Mouse (Mus musculus) cerebellum, postnatal 25 days (tissue): ENCODE data around the gene Wbp11.
"Not testable (repeated sequence)": the region's sequence is repeated elsewhere in the genome, so short reads cannot be mapped to it uniquely, and the experiment has no call there.

ENCODE experiments used
- DNase-seq, 2 experiments: peaks; one replicate each; pipeline ENCODE4 v3.0.0; 2021; ENCODE audit warnings: mixed read lengths in 2 of 2

The Wbp11 gene

GRCm38 (mm10) chr6:136801274-136801673 lies 26.8 kb downstream of the Wbp11 start:
- DNase-seq = no peak

DNA sequence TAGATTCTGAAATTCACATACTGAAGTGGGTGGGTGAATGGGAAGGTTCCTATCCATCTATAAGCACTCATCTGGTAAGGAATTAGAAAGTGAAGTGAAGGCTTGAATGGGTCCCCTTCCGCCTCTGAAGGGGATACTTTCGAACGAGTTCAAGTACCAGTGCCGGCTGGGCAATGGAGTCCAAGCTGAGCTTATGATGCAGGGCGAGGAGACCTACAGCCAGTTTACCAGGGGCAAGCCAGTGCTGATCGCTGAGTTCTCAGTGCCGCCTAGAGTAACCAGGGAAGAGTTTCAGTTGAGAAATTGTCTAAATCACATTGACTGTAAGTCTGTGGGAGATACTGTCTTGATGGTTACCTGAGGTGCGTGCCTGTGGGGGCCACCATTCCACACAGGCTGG lies 27.3 kb downstream of the Wbp11 start:
- DNase-seq = no peak

DNA sequence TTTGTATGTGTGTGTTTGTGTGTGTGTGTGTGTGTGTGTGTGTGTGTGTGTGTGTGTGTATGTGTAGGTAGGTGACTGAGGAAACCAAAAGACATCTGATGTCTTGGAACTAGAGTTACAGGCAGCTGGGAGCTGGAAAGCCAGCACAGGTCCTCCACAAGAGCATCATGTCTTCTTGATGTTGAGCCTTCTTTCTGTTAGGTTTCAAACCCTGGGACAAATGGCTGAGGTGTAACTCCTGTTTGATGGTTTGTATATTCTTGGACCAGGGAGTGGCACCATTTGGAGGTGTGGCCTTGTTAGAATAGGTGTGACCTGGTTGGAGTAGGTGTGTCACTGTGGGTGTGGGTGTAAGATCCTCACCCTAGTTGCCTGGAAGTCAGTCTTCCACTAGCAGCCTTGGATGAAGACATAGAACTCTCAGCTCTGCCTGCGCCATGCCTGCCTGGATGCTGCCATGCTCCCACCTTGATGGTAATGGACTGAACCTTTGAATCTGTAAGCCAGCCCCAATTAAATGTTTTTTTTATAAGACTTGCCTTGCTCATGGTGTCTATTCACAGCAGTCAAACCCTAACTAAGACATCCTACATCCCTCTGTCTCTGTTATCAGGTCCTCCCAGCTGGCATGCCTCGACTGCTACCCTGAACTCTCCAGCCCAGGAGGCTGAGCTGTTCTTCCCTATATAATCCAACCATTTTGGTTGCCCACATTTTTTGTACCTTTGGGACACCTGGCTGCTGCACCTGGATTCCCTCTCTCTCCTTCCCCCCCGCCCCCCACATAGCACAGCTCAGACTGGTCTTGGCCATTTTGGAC lies 29.9 kb downstream of the Wbp11 start:
- not testable (repeated sequence) for DNase-seq

- DNase-seq = no peak
Measured at GRCm38 (mm10) chr6:136795850-136796249, 32.2 kb downstream of the Wbp11 start.

DNA sequence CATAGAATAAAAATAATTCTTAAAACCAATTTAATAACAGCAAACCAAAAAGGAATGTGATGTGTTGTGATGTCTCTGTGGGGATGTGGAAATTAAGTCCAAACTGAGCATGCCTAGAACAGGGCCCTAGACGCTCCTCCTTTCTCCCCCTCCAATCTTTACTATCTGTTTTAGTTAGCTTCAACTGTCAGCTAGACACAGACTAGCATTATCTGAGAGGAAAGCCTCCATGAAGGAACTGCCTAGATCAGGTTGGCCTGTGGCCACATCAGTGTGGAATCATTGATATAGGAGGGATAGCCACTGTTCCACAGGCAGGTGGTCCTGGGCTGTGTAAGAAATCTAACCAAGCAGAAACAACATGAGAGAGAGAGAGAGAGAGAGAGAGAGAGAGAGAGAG lies 32.9 kb downstream of the Wbp11 start:
- no peak for DNase-seq

DNA sequence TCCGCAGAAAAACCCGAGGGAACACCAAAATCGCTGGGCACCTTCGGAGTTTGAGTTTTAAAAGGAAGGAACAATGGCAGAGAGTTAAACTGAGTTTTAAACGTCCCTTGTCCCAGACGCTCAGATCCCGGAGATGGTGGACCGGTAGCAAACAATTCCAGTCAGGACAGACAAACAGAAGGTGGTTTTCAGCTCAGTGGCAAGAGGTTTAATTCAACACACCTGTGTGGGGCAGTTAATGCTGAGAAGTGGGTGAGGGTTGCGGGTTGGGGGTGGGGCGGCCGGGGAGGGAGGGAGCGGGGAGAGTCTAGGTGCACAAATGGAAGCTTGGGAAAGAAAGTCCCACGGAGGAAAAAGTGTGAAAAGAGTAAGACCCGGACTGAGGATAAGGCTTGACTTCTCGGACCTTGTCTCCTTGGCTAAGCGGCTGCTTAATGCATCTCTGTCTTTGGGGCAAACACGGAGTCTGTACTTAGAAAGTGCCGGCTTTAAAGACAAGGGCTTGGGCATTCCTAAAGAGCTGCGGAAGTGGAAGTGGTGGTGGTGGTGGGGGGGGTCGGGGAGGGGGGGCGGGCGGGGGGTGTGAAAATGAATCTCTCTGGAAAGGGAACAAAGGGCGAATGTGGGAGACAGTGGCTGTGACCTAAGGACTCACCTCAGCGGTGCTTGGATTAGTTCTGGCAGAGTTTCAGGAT lies 34.1 kb downstream of the Wbp11 start:
- DNase-seq = no peak

DNA sequence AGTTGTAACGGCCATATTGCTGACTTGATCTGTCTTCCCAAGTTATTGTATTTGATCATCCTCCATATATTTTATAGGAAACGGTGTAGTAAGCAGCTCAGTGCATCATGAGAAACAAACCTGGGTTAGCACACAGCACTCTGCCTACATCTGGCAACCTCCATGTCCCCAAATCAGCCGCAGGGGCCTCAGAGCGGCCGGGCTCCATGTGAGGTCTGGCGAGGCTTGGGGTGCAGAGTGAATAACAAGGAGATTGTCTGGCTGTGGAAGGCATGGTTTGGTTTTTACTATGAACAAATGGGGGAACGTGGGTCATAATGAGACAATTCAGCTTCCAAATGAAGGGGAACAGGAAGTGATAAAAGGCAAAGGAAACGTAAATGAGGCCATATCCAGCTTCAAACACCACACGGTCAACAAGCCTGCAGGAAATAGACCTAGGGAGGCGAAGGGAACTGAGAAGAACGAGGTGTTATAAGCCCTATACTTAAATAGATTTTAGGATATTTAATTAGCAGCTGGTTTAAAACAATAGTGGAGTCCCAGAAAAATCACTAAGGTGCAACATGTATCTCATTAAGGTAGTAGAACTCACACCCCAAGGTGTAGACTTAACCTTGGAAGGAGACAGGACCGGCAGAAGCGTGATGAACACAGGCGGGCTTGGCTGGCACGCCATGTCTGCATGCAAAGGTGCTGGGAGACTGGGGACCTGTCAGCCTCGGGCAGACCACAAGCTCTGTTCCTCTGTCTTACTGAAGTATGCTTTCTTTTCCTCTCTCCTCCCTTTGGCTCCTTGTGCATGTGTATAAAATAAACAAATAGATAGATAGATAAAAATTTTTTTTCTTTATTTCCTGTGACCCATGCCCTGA lies 34.9 kb downstream of the Wbp11 start:
- DNase-seq = no peak

DNA sequence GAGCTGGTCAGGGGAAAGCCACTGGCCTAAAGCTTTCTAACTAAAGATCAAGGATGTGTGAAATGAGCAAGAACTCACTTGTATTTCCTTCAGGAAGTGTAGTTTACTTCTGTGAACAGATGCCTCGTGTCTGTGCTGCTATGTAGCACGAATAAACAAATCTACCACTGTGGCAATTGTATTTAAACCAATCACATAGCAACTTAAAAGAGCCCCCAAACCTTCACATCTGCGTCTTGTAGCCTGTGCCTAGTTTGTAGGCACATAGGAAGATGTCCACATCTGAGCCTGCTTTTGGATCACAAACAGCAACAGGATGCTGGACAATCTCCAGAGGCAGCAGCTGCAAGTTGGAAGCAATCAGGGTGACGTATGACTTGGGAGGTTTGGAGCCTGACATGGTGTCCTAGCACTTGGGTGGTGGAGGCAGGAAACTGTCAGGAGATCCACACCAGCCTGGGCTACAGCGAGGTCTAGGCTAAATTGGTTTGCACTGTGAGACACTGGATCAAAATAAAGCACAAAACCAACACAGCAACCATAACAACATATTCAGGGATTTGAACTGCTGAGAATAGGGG lies 38.6 kb downstream of the Wbp11 start:
- no peak for DNase-seq

- no peak for DNase-seq
Measured at GRCm38 (mm10) chr6:136782761-136783160, 45.3 kb downstream of the Wbp11 start.

DNA sequence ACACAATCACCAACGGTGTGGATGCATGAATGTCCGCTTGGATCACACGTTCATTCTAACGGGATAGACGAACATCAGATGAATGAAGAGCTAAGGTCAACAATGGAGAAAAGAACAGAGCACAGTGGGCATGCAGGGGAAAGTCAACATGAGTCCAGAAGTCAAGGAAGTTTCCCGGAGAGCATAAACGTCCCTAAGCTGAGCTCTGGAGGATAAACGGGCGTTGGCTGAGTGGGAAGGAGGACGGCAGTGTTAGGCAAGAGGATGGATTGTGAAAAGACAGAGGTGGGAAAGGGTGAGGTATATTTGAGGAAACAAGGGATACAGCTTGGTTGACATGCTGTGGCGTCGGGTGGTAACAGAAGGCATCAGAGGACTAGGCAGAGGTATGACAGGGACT lies 45.9 kb downstream of the Wbp11 start:
- no peak for DNase-seq

- no peak for DNase-seq
Measured at GRCm38 (mm10) chr6:136781377-136781986, 46.6 kb downstream of the Wbp11 start, which contains the start of gene Gucy2c. TSS of gene Gucy2c (minus strand) at chr6:136781765.

- DNase-seq = no peak
Measured at GRCm38 (mm10) chr6:136776392-136776791, 51.6 kb downstream of the Wbp11 start.

GRCm38 (mm10) chr6:136769859-136770258 lies 58.2 kb downstream of the Wbp11 start:
- DNase-seq = no peak

DNA sequence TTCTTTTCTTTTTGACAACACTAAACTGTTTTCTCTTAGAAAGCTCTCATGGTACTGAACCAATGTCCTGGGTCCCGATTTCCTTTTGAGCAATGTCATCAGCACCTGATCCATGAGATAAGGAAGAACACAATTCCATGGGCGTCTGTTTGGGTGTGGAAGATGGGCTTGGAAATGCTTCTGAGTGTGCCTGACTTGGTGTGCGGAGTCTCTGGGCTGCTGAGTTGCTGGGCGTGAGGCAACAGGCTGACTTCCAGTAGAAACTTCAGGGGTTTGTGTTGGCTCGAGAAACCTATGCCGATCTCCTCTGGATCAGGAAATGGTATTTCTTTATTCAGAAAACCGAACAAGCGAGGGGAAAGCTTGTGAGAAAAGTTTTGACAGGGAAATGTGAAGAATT lies 58.9 kb downstream of the Wbp11 start:
- no peak for DNase-seq

- DNase-seq = no peak
Measured at GRCm38 (mm10) chr6:136763912-136764311, 64.1 kb downstream of the Wbp11 start.
